Mouse (Mus musculus): Measurements from ENCODE around the gene Kif3b.

GRCm38 (mm10) chr2:153256604-153257003 lies 34.6 kb upstream of the Kif3b start:
- TF ChIP-seq CTCF (IDR thresholded peaks at IDR 0.05; ENCODE audit: extremely low read depth, insufficient read depth, insufficient read length, insufficient replicate concordance): no peak
- TF ChIP-seq POLR2A (IDR thresholded peaks at IDR 0.05; ENCODE audit: low read depth, low read length): no peak

All from spleen, adult 2 months (tissue).